Comparison of ENCODE assay signal across 22 mouse cellular contexts in genomic region chr1:181519137-181519536, GRCm38 (mm10). TPM values are rescaled to one million over a fixed set of nuclear protein-coding genes. Genes with fewer than 3 reads are reported as not detected.
A peak's percentile ranks its signal among the peaks of the same experiment; 100 is the strongest.
DNase-seq lines count a peak whose midpoint lies in the region; ATAC-seq and TF ChIP-seq lines count a peak whose summit lies in the region.
"Had no signal": no experiment of that assay in that cellular context is flagged by ENCODE, and none has a peak within 500 bp of the region (broad histone marks: within the 10 kb centered on the region; RNA-seq: fewer than 3 reads in every experiment).

No protein-coding gene starts in this region.

- no peaks in the 10 kb centered on the region for H3K9me3 ChIP-seq in intestine, postnatal 0 days (ENCODE audit: control insufficient read depth)
- no peaks in the 10 kb centered on the region for H3K9me3 ChIP-seq in intestine, embryonic 16.5 days (ENCODE audit: control insufficient read depth, low read length)
- H3K9me3 ChIP-seq in MEL (replicated peaks; ENCODE audit: insufficient read depth, low read length): no peaks in the 10 kb centered on the region
- H3K9me3 ChIP-seq in stomach, postnatal 0 days (ENCODE audit: control insufficient read depth, low read length): no peaks in the 10 kb centered on the region
- H3K9me3 ChIP-seq in midbrain, embryonic 14.5 days (ENCODE audit: control insufficient read depth, low read length): no peaks in the 10 kb centered on the region
- H3K9me3 ChIP-seq: embryonic facial prominence, embryonic 13.5 days; forebrain, embryonic 10.5 days; heart, embryonic 12.5 days; liver, embryonic 13.5 days; midbrain, embryonic 15.5 days had no signal

- no peak overlapping the region for H3K4me3 ChIP-seq in intestine, postnatal 0 days (ENCODE audit: low read depth, low read length)
- no peak overlapping the region for H3K4me3 ChIP-seq in intestine, embryonic 16.5 days (ENCODE audit: low read length)
- H3K4me3 ChIP-seq in testis, adult 2 months (ENCODE audit: control insufficient read depth, low read depth, low read length): no peak overlapping the region
- no peak overlapping the region for H3K4me3 ChIP-seq in MEL (ENCODE audit: control insufficient read depth in 1 of 2, insufficient read depth in 1 of 2, low read depth in 2 of 2, low read length in 2 of 2)
- H3K4me3 ChIP-seq in stomach, postnatal 0 days (ENCODE audit: low read depth, low read length): no peak overlapping the region
- no peak overlapping the region for H3K4me3 ChIP-seq in midbrain, embryonic 14.5 days (replicated peaks; ENCODE audit: low read depth, low read length)
- H3K4me3 ChIP-seq: embryonic facial prominence, embryonic 13.5 days; forebrain, embryonic 10.5 days; heart, embryonic 12.5 days; liver, embryonic 13.5 days; midbrain, embryonic 15.5 days had no signal

- H3K27ac ChIP-seq in intestine, postnatal 0 days (ENCODE audit: low read depth, low read length): no peak overlapping the region
- H3K27ac ChIP-seq in intestine, embryonic 16.5 days (ENCODE audit: low read length): no peak overlapping the region
- no peak overlapping the region for H3K27ac ChIP-seq in testis, adult 2 months (ENCODE audit: control insufficient read depth, insufficient read depth, low read depth, low read length)
- H3K27ac ChIP-seq in MEL (ENCODE audit: control insufficient read depth, low read depth, low read length): no peak overlapping the region
- H3K27ac ChIP-seq in stomach, postnatal 0 days (replicated peaks): no peak overlapping the region
- H3K27ac ChIP-seq in midbrain, embryonic 14.5 days (replicated peaks; ENCODE audit: low read depth, low read length): no peak overlapping the region
- H3K27ac ChIP-seq: embryonic facial prominence, embryonic 13.5 days; forebrain, embryonic 10.5 days; liver, embryonic 13.5 days; macrophage; midbrain, embryonic 15.5 days had no signal

- no peaks in the 10 kb centered on the region for H3K36me3 ChIP-seq in intestine, postnatal 0 days (ENCODE audit: control insufficient read depth, insufficient read depth)
- no peaks in the 10 kb centered on the region for H3K36me3 ChIP-seq in intestine, embryonic 16.5 days (ENCODE audit: control insufficient read depth, insufficient read depth, low read length)
- H3K36me3 ChIP-seq in testis, adult 2 months (ENCODE audit: control insufficient read depth, insufficient read depth, low read length): no peaks in the 10 kb centered on the region
- H3K36me3 ChIP-seq in MEL (ENCODE audit: control insufficient read depth in 1 of 2, insufficient read depth in 2 of 2, low read length in 2 of 2): no peaks in the 10 kb centered on the region
- no peaks in the 10 kb centered on the region for H3K36me3 ChIP-seq in stomach, postnatal 0 days (ENCODE audit: control insufficient read depth, insufficient read depth, low read length)
- no peaks in the 10 kb centered on the region for H3K36me3 ChIP-seq in midbrain, embryonic 14.5 days (ENCODE audit: control insufficient read depth, insufficient read depth, low read length)
- H3K36me3 ChIP-seq: embryonic facial prominence, embryonic 13.5 days; forebrain, embryonic 10.5 days; heart, embryonic 12.5 days; liver, embryonic 13.5 days; midbrain, embryonic 15.5 days had no signal

- no peak for TF ChIP-seq EP300 in MEL (IDR thresholded peaks at IDR 0.05; ENCODE audit: low read depth in 1 of 2, low read length in 2 of 2)
- no peak for TF ChIP-seq EP300 in stomach, postnatal 0 days (optimal IDR thresholded peaks at IDR 0.05)

- no peaks in the 10 kb centered on the region for H3K27me3 ChIP-seq in intestine, postnatal 0 days (replicated peaks; ENCODE audit: control insufficient read depth, insufficient read depth, low read length)
- no peaks in the 10 kb centered on the region for H3K27me3 ChIP-seq in intestine, embryonic 16.5 days (replicated peaks; ENCODE audit: control insufficient read depth, insufficient read depth, low read length)
- H3K27me3 ChIP-seq in testis, adult 2 months (ENCODE audit: control insufficient read depth, insufficient read depth, low read length): no peaks in the 10 kb centered on the region
- no peaks in the 10 kb centered on the region; a peak in 1 of 4 replicates for H3K27me3 ChIP-seq in MEL (ENCODE audit: control insufficient read depth in 1 of 2, insufficient read depth in 2 of 2, low read length in 2 of 2)
- no peaks in the 10 kb centered on the region for H3K27me3 ChIP-seq in stomach, postnatal 0 days (ENCODE audit: control insufficient read depth, insufficient read depth, low read length)
- H3K27me3 ChIP-seq in midbrain, embryonic 14.5 days (ENCODE audit: control insufficient read depth, insufficient read depth, low read length): no peaks in the 10 kb centered on the region
- H3K27me3 ChIP-seq: embryonic facial prominence, embryonic 13.5 days; liver, embryonic 13.5 days; midbrain, embryonic 15.5 days had no signal

- no peak for DNase-seq in testis, postnatal 14 days (ENCODE audit: low spot score)
- no peak for DNase-seq in MEL (ENCODE audit: low read depth, low spot score)
- no peak for DNase-seq in stomach, postnatal 0 days (ENCODE audit: low spot score)
- no peak for DNase-seq in spleen, postnatal 10 days (ENCODE audit: low spot score in 2 of 2)
- no peak for DNase-seq in midbrain, embryonic 14.5 days
- DNase-seq: kidney, adult 18-20 months; liver, embryonic 13.5 days; right cerebral cortex, postnatal 25 days; thymus, postnatal 36 days had no signal

- peak; percentile 54 for TF ChIP-seq CTCF in intestine, postnatal 0 days (IDR thresholded peaks at IDR 0.05; ENCODE audit: low read depth)
- peak; percentile 51; the same call in 1 of the 2 replicates for TF ChIP-seq CTCF in testis, adult 2 months (IDR thresholded peaks at IDR 0.05; ENCODE audit: control insufficient read depth, insufficient read depth, insufficient replicate concordance, low read depth, low read length)
- TF ChIP-seq CTCF in MEL (IDR thresholded peaks at IDR 0.05 in 2 of 3, conservative IDR thresholded peaks at IDR 0.05 in 1 of 3; ENCODE audit: control insufficient read depth in 1 of 3, insufficient read depth in 1 of 3, low read depth in 2 of 3, low read length in 3 of 3, poor library complexity in 1 of 3, severe bottlenecking in 1 of 3): peak; percentile 42 to 53 (median 51)
- peak; percentile 61 for TF ChIP-seq CTCF in stomach, postnatal 0 days (IDR thresholded peaks at IDR 0.05; ENCODE audit: low read depth)

- no peak overlapping the region for H3K9ac ChIP-seq in intestine, postnatal 0 days (ENCODE audit: low read depth, low read length)
- no peak overlapping the region for H3K9ac ChIP-seq in intestine, embryonic 16.5 days (ENCODE audit: low read depth, low read length)
- no peak overlapping the region for H3K9ac ChIP-seq in MEL (ENCODE audit: control insufficient read depth, low read depth, low read length, poor library complexity, severe bottlenecking)
- no peak overlapping the region for H3K9ac ChIP-seq in stomach, postnatal 0 days (ENCODE audit: low read length)
- no peak overlapping the region for H3K9ac ChIP-seq in midbrain, embryonic 14.5 days (replicated peaks; ENCODE audit: low read length)
- H3K9ac ChIP-seq: embryonic facial prominence, embryonic 13.5 days; heart, embryonic 12.5 days; liver, embryonic 13.5 days; midbrain, embryonic 15.5 days had no signal

- no peaks in the 10 kb centered on the region for H3K4me1 ChIP-seq in intestine, postnatal 0 days (replicated peaks; ENCODE audit: control insufficient read depth, insufficient read depth, low read length)
- H3K4me1 ChIP-seq in intestine, embryonic 16.5 days (ENCODE audit: control insufficient read depth, insufficient read depth, low read length): 0 out of 2 replicates have a peak, but pooled peaks cover 7% of the 10 kb centered on the region
- no peaks in the 10 kb centered on the region for H3K4me1 ChIP-seq in testis, adult 2 months (ENCODE audit: control insufficient read depth, insufficient read depth, low read length)
- no peaks in the 10 kb centered on the region for H3K4me1 ChIP-seq in MEL (ENCODE audit: control insufficient read depth in 1 of 2, insufficient read depth in 2 of 2, low read length in 2 of 2)
- H3K4me1 ChIP-seq in stomach, postnatal 0 days (replicated peaks; ENCODE audit: control insufficient read depth, insufficient read depth): no peaks in the 10 kb centered on the region
- H3K4me1 ChIP-seq in midbrain, embryonic 14.5 days (ENCODE audit: control insufficient read depth, insufficient read depth, low read length): no peaks in the 10 kb centered on the region
- H3K4me1 ChIP-seq: liver, embryonic 13.5 days; midbrain, embryonic 15.5 days had no signal

- no peak overlapping the region for H3K4me2 ChIP-seq in intestine, postnatal 0 days (replicated peaks; ENCODE audit: low read depth)
- no peak overlapping the region for H3K4me2 ChIP-seq in intestine, embryonic 16.5 days (ENCODE audit: low read depth, low read length)
- no peak overlapping the region for H3K4me2 ChIP-seq in stomach, postnatal 0 days (replicated peaks; ENCODE audit: low read depth)
- no peak overlapping the region for H3K4me2 ChIP-seq in midbrain, embryonic 14.5 days (ENCODE audit: low read length)
- H3K4me2 ChIP-seq: embryonic facial prominence, embryonic 13.5 days; heart, embryonic 12.5 days; liver, embryonic 13.5 days; midbrain, embryonic 15.5 days had no signal

- peak; percentile 35 for TF ChIP-seq RAD21 in MEL (IDR thresholded peaks at IDR 0.05; ENCODE audit: low read depth, low read length)

- no peak for ATAC-seq in intestine, postnatal 0 days
- ATAC-seq in intestine, embryonic 16.5 days: no peak
- ATAC-seq in stomach, postnatal 0 days (ENCODE audit: low FRiP score, low TSS enrichment): no peak
- ATAC-seq in midbrain, embryonic 14.5 days (ENCODE audit: low FRiP score, low TSS enrichment): no peak
- ATAC-seq: midbrain, embryonic 15.5 days had no signal

- H3K79me2 ChIP-seq in MEL (ENCODE audit: control insufficient read depth, insufficient read depth, low read length, poor library complexity): no peaks in the 10 kb centered on the region; the same call in 1 of the 2 replicates

- WGBS in intestine, postnatal 0 days: 85% methylated on average over 4 of the region's 4 CpGs
- 78% methylated on average over 4 of the region's 4 CpGs for WGBS in intestine, embryonic 16.5 days
- 78% methylated on average over 4 of the region's 4 CpGs for WGBS in stomach, postnatal 0 days
- 82% methylated on average over 4 of the region's 4 CpGs for WGBS in midbrain, embryonic 14.5 days

- TF ChIP-seq POLR2A in testis, adult 2 months (IDR thresholded peaks at IDR 0.05; ENCODE audit: control insufficient read depth, low read depth, low read length): no peak
- TF ChIP-seq POLR2A in MEL (IDR thresholded peaks at IDR 0.05; ENCODE audit: control insufficient read depth in 1 of 2, insufficient read depth in 1 of 2, low read depth in 1 of 2, low read length in 2 of 2, poor library complexity in 1 of 2): no peak

RNA-seq across cellular contexts. Expression of gene Ccdc121, which starts 7.9 kb away (rescaled TPM):
- not detected in 2 replicates for polyA plus RNA-seq in intestine, postnatal 0 days (2015; fragmentation: Nextera tagmentation; extraction: Ambion mirVana)
- not detected in 2 replicates for polyA plus RNA-seq in intestine, embryonic 16.5 days (2015; fragmentation: Nextera tagmentation; extraction: Ambion mirVana)
- polyA plus RNA-seq in testis, adult 2 months (2012; rRNA removed): not detected in 2 replicates
- total RNA-seq in MEL (2012; rRNA removed): not detected in 2 replicates
- not detected for polyA plus RNA-seq in MEL (2012; ENCODE audit: insufficient read depth in 1 of 2, insufficient read length in 2 of 2, low read depth in 1 of 2, low replicate concordance in 2 of 2, missing spikeins in 1 of 2)
- not detected in 2 replicates for polyA plus RNA-seq in stomach, postnatal 0 days (2015; fragmentation: Nextera tagmentation; extraction: Ambion mirVana)
- polyA plus RNA-seq in midbrain, embryonic 14.5 days (2014; fragmentation: Nextera tagmentation; extraction: Ambion mirVana): 0.12 and 0.18 TPM in 2 replicates
- total RNA-seq: adrenal gland, adult 18-20 months; gastrocnemius, adult 8-10 months had no signal
- polyA plus RNA-seq: embryonic facial prominence, embryonic 13.5 days; forebrain, embryonic 10.5 days; hindbrain, embryonic 11.5 days; large intestine, adult 2 months; liver, embryonic 13.5 days; macrophage; midbrain, embryonic 15.5 days; neural tube, embryonic 11.5 days had no signal

RNA-seq across cellular contexts. Expression of gene Dnah14, which starts 57.2 kb away (rescaled TPM):
- polyA plus RNA-seq in intestine, postnatal 0 days (2015; fragmentation: Nextera tagmentation; extraction: Ambion mirVana): 1.1 and 1.2 TPM in 2 replicates
- polyA plus RNA-seq in intestine, embryonic 16.5 days (2015; fragmentation: Nextera tagmentation; extraction: Ambion mirVana): 1.1 and 1.2 TPM in 2 replicates
- 59.2 and 64.6 TPM in 2 replicates for polyA plus RNA-seq in testis, adult 2 months (2012; rRNA removed)
- 0.77 and 0.78 TPM in 2 replicates for total RNA-seq in MEL (2012; rRNA removed)
- polyA plus RNA-seq in MEL (2012; ENCODE audit: insufficient read depth in 1 of 2, insufficient read length in 2 of 2, low read depth in 1 of 2, low replicate concordance in 2 of 2, missing spikeins in 1 of 2): 1 to 10 TPM in 1 of 2 experiments, not detected in 1; 1.2 TPM
- polyA plus RNA-seq in stomach, postnatal 0 days (2015; fragmentation: Nextera tagmentation; extraction: Ambion mirVana): 0.85 and 1.2 TPM in 2 replicates
- polyA plus RNA-seq in midbrain, embryonic 14.5 days (2014; fragmentation: Nextera tagmentation; extraction: Ambion mirVana): 0.70 and 0.93 TPM in 2 replicates
- total RNA-seq: adrenal gland, adult 18-20 months; gastrocnemius, adult 8-10 months had no signal
- polyA plus RNA-seq: macrophage had no signal

Comparison
In these comparisons a context has a peak if more than half of its experiments do, and no peak if none do; other contexts are left out.
1. RNA of gene Dnah14, which starts 57.2 kb away (polyA plus RNA-seq): 59.2 to 64.6 TPM in testis, adult 2 months; 0.85 to 1.2 TPM in stomach, postnatal 0 days, 1.1 to 1.2 TPM in intestine, postnatal 0 days, 1.1 to 1.2 TPM in intestine, embryonic 16.5 days, 1.2 TPM in MEL and 0.70 to 0.93 TPM in midbrain, embryonic 14.5 days; every median in the first group is over 10 times any median in the second.
2. Peak in every context shown above with its lines, with median percentiles within 50 percentile points of each other: CTCF ChIP-seq.